In the genomic region with DNA sequence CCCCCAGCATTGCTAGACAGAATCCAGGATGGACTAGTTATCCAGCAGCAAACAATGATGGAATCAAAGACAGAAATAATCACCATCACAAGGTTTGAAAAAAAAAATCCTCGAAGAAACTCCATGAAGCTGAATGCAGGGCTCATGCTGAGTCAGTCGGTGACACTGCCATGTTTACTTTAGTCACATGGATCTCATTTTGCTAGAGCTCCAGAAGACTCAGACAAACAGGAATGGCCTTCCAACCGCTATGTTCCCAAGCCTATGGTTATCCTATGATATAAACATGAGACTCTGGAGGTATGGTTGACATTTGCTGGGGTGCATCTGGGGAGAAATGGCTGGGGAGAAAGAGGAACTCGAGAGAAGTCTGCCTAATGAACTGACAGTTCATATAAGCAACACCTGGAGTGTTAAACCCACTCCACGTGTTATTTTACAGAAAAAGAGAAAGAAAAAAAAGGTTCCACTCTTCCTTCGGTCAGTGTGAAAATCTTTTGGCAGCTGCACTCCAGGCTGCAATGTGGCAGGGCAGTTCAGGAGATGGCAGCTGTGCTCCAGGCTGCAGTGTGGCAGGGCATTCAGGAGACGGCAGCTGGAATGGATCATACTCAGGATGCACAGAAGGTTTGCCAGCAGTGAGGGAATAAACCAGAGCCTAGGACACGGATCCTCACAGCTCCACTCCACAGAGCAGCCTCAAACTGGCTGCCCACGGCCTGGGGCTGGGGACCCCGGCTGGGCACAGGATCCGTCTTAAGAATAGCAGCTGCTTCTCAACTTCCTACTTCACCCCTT, we compare ENCODE assay signal across 15 mouse cellular contexts. TPM values are rescaled to one million over a fixed set of nuclear protein-coding genes. Genes with fewer than 3 reads are reported as not detected.
DNase-seq lines count a peak whose midpoint lies in the region; ATAC-seq and TF ChIP-seq lines count a peak whose summit lies in the region.
"Had no signal": no experiment of that assay in that cellular context is flagged by ENCODE, and none has a peak within 500 bp of the region (broad histone marks: within the 10 kb centered on the region; RNA-seq: fewer than 3 reads in every experiment).

No protein-coding gene starts in this region.

- no peak overlapping the region for H3K9ac ChIP-seq in kidney, embryonic 14.5 days (ENCODE audit: low read depth, low read length)
- H3K9ac ChIP-seq in embryonic facial prominence, embryonic 13.5 days = no peak overlapping the region
- no peak overlapping the region for H3K9ac ChIP-seq in limb, embryonic 12.5 days (replicated peaks)
- H3K9ac ChIP-seq: hindbrain, embryonic 14.5 days had no signal

- no peaks in the 10 kb centered on the region for H3K9me3 ChIP-seq in kidney, embryonic 14.5 days (ENCODE audit: control insufficient read depth, low read length)
- H3K9me3 ChIP-seq in embryonic facial prominence, embryonic 13.5 days = no peaks in the 10 kb centered on the region
- H3K9me3 ChIP-seq in limb, embryonic 12.5 days = no peaks in the 10 kb centered on the region

- no peaks in the 10 kb centered on the region for H3K79me2 ChIP-seq in myocyte (ENCODE audit: control insufficient read depth, insufficient read depth)

- WGBS in kidney, embryonic 14.5 days = 59% methylated on average over 11 of the region's 11 CpGs
- 41% methylated on average over 11 of the region's 11 CpGs for WGBS in embryonic facial prominence, embryonic 13.5 days
- 43% methylated on average over 11 of the region's 11 CpGs for WGBS in limb, embryonic 12.5 days

- DNase-seq in kidney, adult 18-20 months = no peak
- DNase-seq in gastrocnemius, postnatal 25 days = no peak
- no peak for DNase-seq in thymus, postnatal 4 days
- DNase-seq in left cerebral cortex, adult 18-20 months (ENCODE audit: low spot score in 2 of 2) = no peak
- DNase-seq: heart, adult 2 months; kidney, adult 8-10 months; layer of hippocampus, postnatal 36 days; midbrain, embryonic 14.5 days; right cerebral cortex, postnatal 14 days had no signal

- peak; percentile 35; the same call in 1 of the 2 replicates for ATAC-seq in kidney, embryonic 14.5 days (ENCODE audit: low FRiP score, low TSS enrichment)
- ATAC-seq in embryonic facial prominence, embryonic 13.5 days (ENCODE audit: insufficient number of reproducible peaks, insufficient read depth, low FRiP score, low TSS enrichment, low read depth) = no peak
- no peak for ATAC-seq in limb, embryonic 12.5 days (ENCODE audit: insufficient number of reproducible peaks, insufficient read depth, low FRiP score, low TSS enrichment, low read depth)

- peaks cover 3% of the 10 kb centered on the region; the same call in 1 of the 2 replicates for H3K36me3 ChIP-seq in kidney, embryonic 14.5 days (ENCODE audit: control insufficient read depth, insufficient read depth, low read length)
- peaks cover 36% of the 10 kb centered on the region for H3K36me3 ChIP-seq in embryonic facial prominence, embryonic 13.5 days
- H3K36me3 ChIP-seq in limb, embryonic 12.5 days = peaks cover 23% of the 10 kb centered on the region
- no peaks in the 10 kb centered on the region for H3K36me3 ChIP-seq in myocyte (ENCODE audit: control insufficient read depth, insufficient read depth)

- H3K27ac ChIP-seq in kidney, embryonic 14.5 days (ENCODE audit: low read depth, low read length) = no peak overlapping the region
- 0 out of 2 replicates have a peak overlapping the region, but pooled peaks have one; percentile 57 for H3K27ac ChIP-seq in embryonic facial prominence, embryonic 13.5 days
- peak overlapping the region; percentile 66 for H3K27ac ChIP-seq in limb, embryonic 12.5 days
- H3K27ac ChIP-seq: heart, adult 2 months; hindbrain, embryonic 14.5 days had no signal

- H3K4me1 ChIP-seq in kidney, embryonic 14.5 days (ENCODE audit: control insufficient read depth, insufficient read depth, low read length) = no peaks in the 10 kb centered on the region
- H3K4me1 ChIP-seq in embryonic facial prominence, embryonic 13.5 days = peaks cover 16% of the 10 kb centered on the region
- H3K4me1 ChIP-seq in limb, embryonic 12.5 days (replicated peaks) = peaks cover 9% of the 10 kb centered on the region; the same call in 1 of the 2 replicates

- no peaks in the 10 kb centered on the region for H3K27me3 ChIP-seq in kidney, embryonic 14.5 days (ENCODE audit: control insufficient read depth, insufficient read depth, low read length)
- H3K27me3 ChIP-seq in embryonic facial prominence, embryonic 13.5 days = no peaks in the 10 kb centered on the region
- no peaks in the 10 kb centered on the region for H3K27me3 ChIP-seq in limb, embryonic 12.5 days
- H3K27me3 ChIP-seq in myocyte (ENCODE audit: control insufficient read depth, insufficient read depth, insufficient read length) = no peaks in the 10 kb centered on the region

- no peak overlapping the region for H3K4me2 ChIP-seq in kidney, embryonic 14.5 days (replicated peaks; ENCODE audit: low read depth, low read length)
- H3K4me2 ChIP-seq in embryonic facial prominence, embryonic 13.5 days = no peak overlapping the region
- H3K4me2 ChIP-seq in limb, embryonic 12.5 days = no peak overlapping the region
- no peak overlapping the region for H3K4me2 ChIP-seq in myocyte (ENCODE audit: low read depth)
- H3K4me2 ChIP-seq: hindbrain, embryonic 14.5 days; liver, embryonic 11.5 days had no signal

- no peak overlapping the region for H3ac ChIP-seq in myocyte (ENCODE audit: control insufficient read depth, insufficient read length)

- TF ChIP-seq POLR2A in myocyte (IDR thresholded peaks at IDR 0.05; ENCODE audit: insufficient read length, low read depth) = no peak

- no peak overlapping the region for H3K4me3 ChIP-seq in kidney, embryonic 14.5 days (ENCODE audit: low read length)
- H3K4me3 ChIP-seq in embryonic facial prominence, embryonic 13.5 days = no peak overlapping the region
- no peak overlapping the region for H3K4me3 ChIP-seq in limb, embryonic 12.5 days (replicated peaks)
- no peak overlapping the region for H3K4me3 ChIP-seq in myocyte
- H3K4me3 ChIP-seq: heart, adult 2 months had no signal

TF ChIP-seq in myocyte, 11 proteins besides CTCF, POLR2A, EP300 and RAD21:
- TF ChIP-seq MYOG (IDR thresholded peaks at IDR 0.05; ENCODE audit: control insufficient read depth in 1 of 3, insufficient read depth in 1 of 3, insufficient read length in 2 of 3, low read depth in 2 of 3) (peak; percentile 32 to 68 (median 55)), MAX (IDR thresholded peaks at IDR 0.05; ENCODE audit: low read depth) (no peak), MYOD1 (IDR thresholded peaks at IDR 0.05; ENCODE audit: control insufficient read depth in 1 of 3, insufficient read length in 2 of 3, low read depth in 2 of 3) (peak; percentile 11 to 78 (median 76)), CEBPB (IDR thresholded peaks at IDR 0.05; ENCODE audit: insufficient read depth, poor library complexity, severe bottlenecking) (no peak), SRF (IDR thresholded peaks at IDR 0.05; ENCODE audit: control insufficient read depth, insufficient read length, low read depth) (no peak)
TF ChIP-seq in myocyte: peak in this region for 2.

RNA-seq across cellular contexts. Expression of gene Rflnb, which starts 46.9 kb away (rescaled TPM):
- 20.7 and 23.3 TPM in 2 replicates for polyA plus RNA-seq in kidney, embryonic 14.5 days (2014; fragmentation: Nextera tagmentation; extraction: Ambion mirVana)
- polyA plus RNA-seq in embryonic facial prominence, embryonic 13.5 days (2015; fragmentation: Nextera tagmentation; extraction: Ambion mirVana) = 54.0 and 55.8 TPM in 2 replicates
- 50.9 and 54.0 TPM in 2 replicates for polyA plus RNA-seq in limb, embryonic 12.5 days (2016; fragmentation: Nextera tagmentation; extraction: Ambion mirVana)
- 7.5 TPM for polyA plus RNA-seq in myocyte (2012; fragmentation: generic; extraction: Trizol)
- 10 to 100 TPM; 22.5 to 34.6 TPM for total RNA-seq in gastrocnemius, postnatal 25 days (2021)
- 1 to 10 TPM; 7.9 to 8.4 TPM for total RNA-seq in left cerebral cortex, adult 18-20 months (2021)
